Mouse (Mus musculus): ENCODE results near the gene Cckbr. TPM values are rescaled to one million over a fixed set of nuclear protein-coding genes. Genes with fewer than 3 reads are reported as not detected.

Gene Cckbr
- polyA plus RNA-seq, 2 experiments, result 0.03 TPM; not detected in 1

- H3K4me1 ChIP-seq (ENCODE audit: control insufficient read depth, insufficient read depth, low read length), result no peaks in the 10 kb centered on the region
- H3K4me2 ChIP-seq (replicated peaks; ENCODE audit: low read depth, low read length, severe bottlenecking), result no peak overlapping the region
- no peaks in the 10 kb centered on the region for H3K27me3 ChIP-seq (ENCODE audit: control insufficient read depth, insufficient read depth, low read length)
- no peak for ATAC-seq (ENCODE audit: low FRiP score, low read depth)
- H3K9ac ChIP-seq (ENCODE audit: low read depth, low read length, severe bottlenecking), result no peak overlapping the region
- no peaks in the 10 kb centered on the region for H3K36me3 ChIP-seq (ENCODE audit: control insufficient read depth, insufficient read depth, low read length)
- no peak for DNase-seq (ENCODE audit: low spot score)
- no peak for TF ChIP-seq POLR2A (IDR thresholded peaks at IDR 0.05; ENCODE audit: borderline replicate concordance, extremely low read depth, insufficient read depth, insufficient read length)
- no peak overlapping the region for H3K27ac ChIP-seq (replicated peaks; ENCODE audit: low read depth, low read length)
- H3K4me3 ChIP-seq (replicated peaks; ENCODE audit: low read length), result no peak overlapping the region
- 53% methylated on average over 1 of the region's 1 CpGs for WGBS
- H3K9me3 ChIP-seq (ENCODE audit: control insufficient read depth, low read length), result no peaks in the 10 kb centered on the region
Observed at GRCm38 (mm10) chr7:105472607-105473006, 47.1 kb downstream of the Cckbr start.

- no peak for DNase-seq (ENCODE audit: low spot score)
- Histone ChIP-seq H3K36me3 (ENCODE audit: control insufficient read depth, insufficient read depth, low read length) (no peaks in the 10 kb centered on the region), H3K9ac (ENCODE audit: low read depth, low read length, severe bottlenecking) (no peak overlapping the region), H3K9me3 (ENCODE audit: control insufficient read depth, low read length) (no peaks in the 10 kb centered on the region), H3K4me1 (ENCODE audit: control insufficient read depth, insufficient read depth, low read length) (no peaks in the 10 kb centered on the region), H3K27ac (replicated peaks; ENCODE audit: low read depth, low read length) (no peak overlapping the region), H3K27me3 (ENCODE audit: control insufficient read depth, insufficient read depth, low read length) (no peaks in the 10 kb centered on the region), H3K4me2 (replicated peaks; ENCODE audit: low read depth, low read length, severe bottlenecking) (no peak overlapping the region), H3K4me3 (replicated peaks; ENCODE audit: low read length) (no peak overlapping the region)
- WGBS, result 56% methylated on average over 4 of the region's 4 CpGs
- no peak for ATAC-seq (ENCODE audit: low FRiP score, low read depth)
- TF ChIP-seq POLR2A (IDR thresholded peaks at IDR 0.05; ENCODE audit: borderline replicate concordance, extremely low read depth, insufficient read depth, insufficient read length), result no peak
Observed at GRCm38 (mm10) chr7:105474771-105475315, 49.3 kb downstream of the Cckbr start.

GRCm38 (mm10) chr7:105475396-105475949 is 49.9 kb downstream of the Cckbr start:
- no peaks in the 10 kb centered on the region for H3K4me1 ChIP-seq (ENCODE audit: control insufficient read depth, insufficient read depth, low read length)
- H3K9ac ChIP-seq (ENCODE audit: low read depth, low read length, severe bottlenecking), result no peak overlapping the region
- H3K27me3 ChIP-seq (ENCODE audit: control insufficient read depth, insufficient read depth, low read length), result no peaks in the 10 kb centered on the region
- H3K4me2 ChIP-seq (replicated peaks; ENCODE audit: low read depth, low read length, severe bottlenecking), result no peak overlapping the region
- no peak for TF ChIP-seq POLR2A (IDR thresholded peaks at IDR 0.05; ENCODE audit: borderline replicate concordance, extremely low read depth, insufficient read depth, insufficient read length)
- no peaks in the 10 kb centered on the region for H3K9me3 ChIP-seq (ENCODE audit: control insufficient read depth, low read length)
- no peak for ATAC-seq (ENCODE audit: low FRiP score, low read depth)
- DNase-seq (ENCODE audit: low spot score), result no peak
- H3K4me3 ChIP-seq (replicated peaks; ENCODE audit: low read length), result no peak overlapping the region
- 72% methylated on average over 7 of the region's 7 CpGs for WGBS
- no peaks in the 10 kb centered on the region for H3K36me3 ChIP-seq (ENCODE audit: control insufficient read depth, insufficient read depth, low read length)
- no peak overlapping the region for H3K27ac ChIP-seq (replicated peaks; ENCODE audit: low read depth, low read length)

DNA sequence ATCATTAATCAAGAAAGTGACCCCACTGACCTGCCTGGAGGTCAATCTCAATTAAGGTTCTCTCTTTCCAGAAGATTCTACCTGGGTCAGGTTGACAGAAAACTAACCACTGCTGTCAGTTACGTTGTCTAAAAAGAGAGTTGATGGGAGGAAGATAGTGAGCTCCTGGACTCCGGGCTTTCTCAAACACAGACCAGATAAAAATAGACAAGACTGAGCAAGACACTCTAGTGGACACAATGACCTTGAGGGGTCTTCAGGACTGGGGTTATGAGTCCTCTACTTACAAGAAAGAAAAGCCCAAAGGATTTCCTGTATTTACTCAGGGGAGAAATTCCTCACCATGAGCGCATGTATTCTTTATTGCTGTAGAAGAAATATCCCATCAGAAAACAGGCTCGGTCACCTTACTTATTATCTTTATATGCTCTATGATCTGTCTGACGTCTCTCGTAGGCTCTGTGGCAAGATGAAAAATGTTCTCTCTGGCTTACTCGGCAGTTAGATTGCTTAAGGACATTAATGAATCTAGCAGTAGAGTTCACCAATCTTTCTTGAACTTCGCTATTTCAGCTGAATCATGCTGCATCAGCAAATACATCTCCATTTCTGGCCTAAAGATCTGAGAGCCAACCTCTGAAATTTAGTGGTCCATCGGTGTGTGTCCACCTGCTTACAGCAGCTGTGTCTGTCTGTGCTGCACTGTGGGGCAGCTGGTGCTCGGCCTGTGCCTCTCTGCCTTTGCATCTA is 51.3 kb downstream of the Cckbr start:
- no peak overlapping the region for H3K9ac ChIP-seq (ENCODE audit: low read depth, low read length, severe bottlenecking)
- no peaks in the 10 kb centered on the region for H3K36me3 ChIP-seq (ENCODE audit: control insufficient read depth, insufficient read depth, low read length)
- no peak for TF ChIP-seq POLR2A (IDR thresholded peaks at IDR 0.05; ENCODE audit: borderline replicate concordance, extremely low read depth, insufficient read depth, insufficient read length)
- no peak overlapping the region for H3K4me3 ChIP-seq (replicated peaks; ENCODE audit: low read length)
- no peak for DNase-seq (ENCODE audit: low spot score)
- 78% methylated on average over 10 of the region's 10 CpGs for WGBS
- 0 out of 2 replicates have a peak, but pooled peaks cover 3% of the 10 kb centered on the region for H3K4me1 ChIP-seq (ENCODE audit: control insufficient read depth, insufficient read depth, low read length)
- H3K4me2 ChIP-seq (replicated peaks; ENCODE audit: low read depth, low read length, severe bottlenecking), result no peak overlapping the region
- no peak for ATAC-seq (ENCODE audit: low FRiP score, low read depth)
- no peaks in the 10 kb centered on the region for H3K27me3 ChIP-seq (ENCODE audit: control insufficient read depth, insufficient read depth, low read length)
- H3K9me3 ChIP-seq (ENCODE audit: control insufficient read depth, low read length), result no peaks in the 10 kb centered on the region
- no peak overlapping the region for H3K27ac ChIP-seq (replicated peaks; ENCODE audit: low read depth, low read length)

DNA sequence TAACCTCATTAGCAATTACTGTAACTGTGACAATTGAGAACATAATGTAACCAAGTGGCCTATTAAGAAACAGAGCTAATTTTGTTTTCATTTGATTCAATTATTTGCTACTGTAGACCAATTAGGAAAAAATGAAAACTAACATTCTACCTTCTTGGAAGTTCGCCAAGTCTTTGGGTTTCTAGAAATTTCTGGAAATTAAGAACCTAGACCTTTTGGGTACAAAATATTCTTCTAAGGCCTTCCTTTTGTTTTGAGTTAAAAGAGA is 51.8 kb downstream of the Cckbr start:
- H3K27me3 ChIP-seq (ENCODE audit: control insufficient read depth, insufficient read depth, low read length), result no peaks in the 10 kb centered on the region
- DNase-seq (ENCODE audit: low spot score) (no peak), ATAC-seq (ENCODE audit: low FRiP score, low read depth) (no peak)
- 96% methylated on average over 1 of the region's 1 CpGs for WGBS
- no peak overlapping the region for H3K9ac ChIP-seq (ENCODE audit: low read depth, low read length, severe bottlenecking)
- no peaks in the 10 kb centered on the region for H3K9me3 ChIP-seq (ENCODE audit: control insufficient read depth, low read length)
- no peak overlapping the region for H3K27ac ChIP-seq (replicated peaks; ENCODE audit: low read depth, low read length)
- H3K4me1 ChIP-seq (ENCODE audit: control insufficient read depth, insufficient read depth, low read length), result 0 out of 2 replicates have a peak, but pooled peaks cover 5% of the 10 kb centered on the region
- no peaks in the 10 kb centered on the region for H3K36me3 ChIP-seq (ENCODE audit: control insufficient read depth, insufficient read depth, low read length)
- H3K4me3 ChIP-seq (replicated peaks; ENCODE audit: low read length), result no peak overlapping the region
- TF ChIP-seq POLR2A (IDR thresholded peaks at IDR 0.05; ENCODE audit: borderline replicate concordance, extremely low read depth, insufficient read depth, insufficient read length), result no peak
- no peak overlapping the region for H3K4me2 ChIP-seq (replicated peaks; ENCODE audit: low read depth, low read length, severe bottlenecking)

Data from limb, embryonic 14.5 days (tissue).